Mouse (Mus musculus) NIH3T3 (cell line): ENCODE measurements around the gene S1pr4.

Source experiments
- DNase-seq: peaks from one replicate; pipeline ENCODE4 v3.0.0-alpha.2; 2012; ENCODE audit warnings: low read depth

S1pr4 gene

GRCm38 (mm10) chr10:81500032-81500431 is at the start of gene S1pr4:
S1pr4 (minus strand) TSS chr10:81500132.
- DNase-seq: no peak

- no peak for DNase-seq
Observed at GRCm38 (mm10) chr10:81548944-81549343, 49.0 kb upstream of the S1pr4 start.

- no peak for DNase-seq
Observed at GRCm38 (mm10) chr10:81546788-81547571, 47.0 kb upstream of the S1pr4 start.

GRCm38 (mm10) chr10:81546332-81546731 is 46.4 kb upstream of the S1pr4 start:
- no peak for DNase-seq

- DNase-seq: peak; percentile 100
Observed at GRCm38 (mm10) chr10:81545161-81545747, 45.3 kb upstream of the S1pr4 start, which contains the start of gene Gna11. Gna11 (minus strand) TSS chr10:81545190.

- no peak for DNase-seq
Observed at GRCm38 (mm10) chr10:81544296-81545160, 44.6 kb upstream of the S1pr4 start.

GRCm38 (mm10) chr10:81543633-81544032 is 43.7 kb upstream of the S1pr4 start:
- DNase-seq: no peak

GRCm38 (mm10) chr10:81542727-81543460 is 43.0 kb upstream of the S1pr4 start:
- no peak for DNase-seq

- no peak for DNase-seq
Observed at GRCm38 (mm10) chr10:81541803-81542202, 41.9 kb upstream of the S1pr4 start.

GRCm38 (mm10) chr10:81541363-81541762 is 41.4 kb upstream of the S1pr4 start:
- no peak for DNase-seq

GRCm38 (mm10) chr10:81538321-81539048 is 38.6 kb upstream of the S1pr4 start:
- no peak for DNase-seq

- no peak for DNase-seq
Observed at GRCm38 (mm10) chr10:81537429-81537828, 37.5 kb upstream of the S1pr4 start.

- peak; percentile 75 for DNase-seq
Observed at GRCm38 (mm10) chr10:81536734-81537133, 36.8 kb upstream of the S1pr4 start.

GRCm38 (mm10) chr10:81534826-81535225 is 34.9 kb upstream of the S1pr4 start:
- DNase-seq: no peak

GRCm38 (mm10) chr10:81526779-81527178 is 26.8 kb upstream of the S1pr4 start:
- DNase-seq: peak; percentile 82

GRCm38 (mm10) chr10:81525017-81525694 is 25.2 kb upstream of the S1pr4 start:
- DNase-seq: no peak

- DNase-seq: no peak
Observed at GRCm38 (mm10) chr10:81524051-81524605, 24.2 kb upstream of the S1pr4 start, which contains the start of gene Gna15. Gna15 (minus strand) TSS chr10:81524225.

- no peak for DNase-seq
Observed at GRCm38 (mm10) chr10:81523570-81523969, 23.6 kb upstream of the S1pr4 start.

- no peak for DNase-seq
Observed at GRCm38 (mm10) chr10:81523142-81523541, 23.2 kb upstream of the S1pr4 start.

- no peak for DNase-seq
Observed at GRCm38 (mm10) chr10:81519978-81520365, 20.0 kb upstream of the S1pr4 start.
